Mouse (Mus musculus): ENCODE data around the gene Brd3.

The Brd3 gene

GRCm38 (mm10) chr2:27401544-27401943, 105.9 kb downstream of the Brd3 start:
- no peak for DNase-seq (ENCODE audit: low spot score in 2 of 2)

DNA sequence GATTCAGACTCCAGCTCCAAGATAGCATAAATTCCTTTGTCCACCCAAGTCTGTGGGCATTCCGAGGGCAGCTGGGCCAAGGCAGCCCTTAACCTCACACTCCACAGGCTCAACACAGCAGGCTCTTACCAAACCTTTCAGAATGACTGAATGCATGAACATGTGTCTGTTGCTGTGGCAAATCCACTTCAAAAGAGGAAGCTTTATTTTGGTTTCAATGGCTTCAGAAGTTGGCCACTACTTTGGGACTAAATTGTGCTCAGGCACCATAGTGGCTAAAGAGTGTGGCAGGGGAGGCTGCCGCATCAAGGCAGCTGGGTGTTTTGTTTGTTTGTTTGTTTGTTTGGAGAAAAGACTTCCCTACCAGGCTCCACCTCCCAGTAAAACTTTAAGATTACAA, 107.4 kb downstream of the Brd3 start:
- DNase-seq (ENCODE audit: low spot score in 2 of 2): no peak

DNA sequence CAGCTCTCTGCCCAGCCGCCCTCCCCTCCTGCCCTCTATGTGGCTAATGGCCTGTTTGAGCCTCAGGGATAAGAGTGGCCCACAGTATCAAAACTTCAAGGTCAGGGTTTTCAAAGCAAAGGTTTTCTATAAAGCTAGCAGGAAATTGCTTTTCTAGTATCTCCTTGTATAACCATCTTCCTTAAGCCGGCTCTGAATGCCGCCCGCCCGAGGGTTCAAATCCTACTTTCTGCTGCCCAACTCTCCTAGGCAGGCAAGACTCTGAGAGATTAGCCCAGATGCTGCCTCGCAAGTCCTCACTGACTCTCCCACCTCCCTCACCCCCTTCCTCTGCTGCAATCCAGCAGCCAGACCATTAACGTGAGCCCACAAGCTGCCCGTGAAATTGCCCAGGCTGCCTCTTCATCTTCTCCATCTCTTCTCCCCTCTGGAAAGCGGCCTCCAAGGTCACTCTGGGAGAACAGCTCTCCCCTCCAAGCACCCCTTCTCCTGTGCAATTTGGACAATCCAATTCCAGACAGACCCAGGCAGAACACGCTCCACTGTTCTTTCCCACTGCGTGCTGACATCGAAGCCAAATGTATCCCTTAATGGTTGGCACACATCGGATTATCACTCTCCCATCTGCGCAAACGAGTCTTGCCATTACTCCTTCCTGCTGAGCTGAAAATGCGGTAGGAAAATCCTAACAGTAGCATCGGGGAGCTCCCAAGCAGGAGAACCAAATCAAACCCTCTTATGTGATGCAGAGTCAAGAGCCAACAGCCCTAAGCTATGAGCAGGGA, 110.6 kb downstream of the Brd3 start:
- DNase-seq (ENCODE audit: low spot score in 2 of 2): no peak

Measured in right cerebral cortex, adult 2 months (tissue).